Mouse (Mus musculus): ENCODE data around the gene Slc39a8. TPM values are rescaled to one million over a fixed set of nuclear protein-coding genes. Genes with fewer than 3 reads are reported as not detected.

Slc39a8 gene
- total and polyA plus RNA-seq, 3 experiments = 19.8 to 21.5 TPM; not detected in 1

GRCm38 (mm10) chr3:135854985-135855340, 29.9 kb downstream of the Slc39a8 start:
- Histone ChIP-seq H3K4me3 (ENCODE audit: control insufficient read depth in 1 of 2, insufficient read depth in 1 of 2, low read depth in 2 of 2, low read length in 2 of 2) (no peak overlapping the region), H3K4me1 (ENCODE audit: control insufficient read depth in 1 of 2, insufficient read depth in 2 of 2, low read length in 2 of 2) (no peaks in the 10 kb centered on the region), H3K27me3 (ENCODE audit: control insufficient read depth in 1 of 2, insufficient read depth in 2 of 2, low read length in 2 of 2) (no peaks in the 10 kb centered on the region), H3K27ac (ENCODE audit: control insufficient read depth, low read depth, low read length) (no peak overlapping the region), H3K9me3 (replicated peaks; ENCODE audit: insufficient read depth, low read length) (no peaks in the 10 kb centered on the region), H3K9ac (ENCODE audit: control insufficient read depth, low read depth, low read length, poor library complexity, severe bottlenecking) (no peak overlapping the region), H3K36me3 (ENCODE audit: control insufficient read depth in 1 of 2, insufficient read depth in 2 of 2, low read length in 2 of 2) (no peaks in the 10 kb centered on the region; a peak in 1 of 4 replicates), H3K79me2 (ENCODE audit: control insufficient read depth, insufficient read depth, low read length, poor library complexity) (no peaks in the 10 kb centered on the region)
- TF ChIP-seq ZKSCAN1 (IDR thresholded peaks at IDR 0.05; ENCODE audit: low read depth, low read length) (no peak), GABPA (IDR thresholded peaks at IDR 0.05; ENCODE audit: low read depth, low read length) (no peak), CHD1 (IDR thresholded peaks at IDR 0.05; ENCODE audit: low read depth, low read length) (no peak), USF1 (IDR thresholded peaks at IDR 0.05; ENCODE audit: low read depth, low read length) (no peak), MYB (IDR thresholded peaks at IDR 0.05; ENCODE audit: low read depth, low read length) (no peak), GATA1 (IDR thresholded peaks at IDR 0.05; ENCODE audit: low read depth, low read length) (no peak), CHD2 (IDR thresholded peaks at IDR 0.05; ENCODE audit: low read length) (no peak), TAL1 (IDR thresholded peaks at IDR 0.05; ENCODE audit: low read length) (no peak), JUND (IDR thresholded peaks at IDR 0.05; ENCODE audit: low read depth, low read length) (no peak), ZMIZ1 (IDR thresholded peaks at IDR 0.05; ENCODE audit: low read depth, low read length) (no peak)
- DNase-seq (ENCODE audit: low read depth, low spot score) = no peak

DNA sequence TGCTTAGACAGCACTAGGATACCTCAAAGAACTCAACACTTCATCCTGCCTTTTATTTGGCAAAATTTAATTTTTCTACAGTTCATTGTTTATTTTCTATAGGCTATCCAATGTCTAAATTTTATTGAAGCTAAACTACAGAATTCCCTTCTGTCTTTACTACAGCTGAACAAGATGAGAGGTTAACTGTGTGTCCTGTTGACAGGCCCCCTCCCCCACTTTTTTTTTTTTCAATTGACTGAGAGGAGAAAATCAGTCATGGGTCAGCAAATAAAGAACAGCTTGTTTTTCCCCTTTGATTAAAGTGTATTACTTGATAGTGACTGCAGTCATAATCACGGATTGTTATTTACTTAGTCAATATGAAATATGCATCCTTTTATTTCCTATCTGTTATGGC, 31.2 kb downstream of the Slc39a8 start:
- no peaks in the 10 kb centered on the region; a peak in 1 of 4 replicates for H3K36me3 ChIP-seq (ENCODE audit: control insufficient read depth in 1 of 2, insufficient read depth in 2 of 2, low read length in 2 of 2)
- TF ChIP-seq RAD21 (IDR thresholded peaks at IDR 0.05; ENCODE audit: low read depth, low read length) (no peak), MEF2A (IDR thresholded peaks at IDR 0.05; ENCODE audit: extremely low read depth, insufficient replicate concordance, low read depth, low read length, poor library complexity, severe bottlenecking) (no peak), NRF1 (IDR thresholded peaks at IDR 0.05; ENCODE audit: insufficient read depth, low read depth, low read length, poor library complexity, severe bottlenecking) (no peak), MXI1 (IDR thresholded peaks at IDR 0.05; ENCODE audit: low read depth, low read length) (no peak), RCOR1 (IDR thresholded peaks at IDR 0.05; ENCODE audit: low read depth, low read length) (no peak), MAFK (IDR thresholded peaks at IDR 0.05; ENCODE audit: borderline replicate concordance, low read depth, low read length) (no peak), MAX (IDR thresholded peaks at IDR 0.05; ENCODE audit: low read length) (no peak), POLR2AphosphoS5 (IDR thresholded peaks at IDR 0.05; ENCODE audit: borderline replicate concordance, low read depth, low read length) (no peak), NELFE (IDR thresholded peaks at IDR 0.05; ENCODE audit: low read depth, low read length) (no peak), SIN3A (IDR thresholded peaks at IDR 0.05; ENCODE audit: low read length) (no peak), UBTF (IDR thresholded peaks at IDR 0.05; ENCODE audit: borderline replicate concordance, insufficient read depth, low read depth, low read length) (no peak), HCFC1 (IDR thresholded peaks at IDR 0.05; ENCODE audit: low read depth, low read length) (no peak), ETS1 (IDR thresholded peaks at IDR 0.05; ENCODE audit: low read depth, low read length) (no peak), SMC3 (IDR thresholded peaks at IDR 0.05; ENCODE audit: low read depth, low read length) (no peak), TCF12 (IDR thresholded peaks at IDR 0.05; ENCODE audit: low read depth, low read length) (no peak)

More for the DNA sequence above, 31.2 kb downstream of the Slc39a8 start:
- no peaks in the 10 kb centered on the region for H3K27me3 ChIP-seq (ENCODE audit: control insufficient read depth in 1 of 2, insufficient read depth in 2 of 2, low read length in 2 of 2)
- no peaks in the 10 kb centered on the region for H3K4me1 ChIP-seq (ENCODE audit: control insufficient read depth in 1 of 2, insufficient read depth in 2 of 2, low read length in 2 of 2)
- no peak overlapping the region for H3K27ac ChIP-seq (ENCODE audit: control insufficient read depth, low read depth, low read length)
- no peak overlapping the region for H3K4me3 ChIP-seq (ENCODE audit: control insufficient read depth in 1 of 2, insufficient read depth in 1 of 2, low read depth in 2 of 2, low read length in 2 of 2)
- no peak overlapping the region for H3K9ac ChIP-seq (ENCODE audit: control insufficient read depth, low read depth, low read length, poor library complexity, severe bottlenecking)
- no peak for DNase-seq (ENCODE audit: low read depth, low spot score)
- no peaks in the 10 kb centered on the region for H3K9me3 ChIP-seq (replicated peaks; ENCODE audit: insufficient read depth, low read length)
- no peaks in the 10 kb centered on the region for H3K79me2 ChIP-seq (ENCODE audit: control insufficient read depth, insufficient read depth, low read length, poor library complexity)
